Mouse (Mus musculus): ENCODE data around the gene Dbndd2. TPM values are rescaled to one million over a fixed set of nuclear protein-coding genes. Genes with fewer than 3 reads are reported as not detected.

Dbndd2 gene
- total and polyA plus RNA-seq, 3 experiments, result 5.5 to 22.3 (median 11.7) TPM

GRCm38 (mm10) chr2:164534315-164534714, 48.4 kb downstream of the Dbndd2 start:
- Histone ChIP-seq H3K36me3 (replicated peaks) (no peaks in the 10 kb centered on the region), H3K9me3 (replicated peaks) (no peaks in the 10 kb centered on the region), H3K27me3 (ENCODE audit: insufficient read depth, low read length) (peaks cover 6% of the 10 kb centered on the region; the same call in 1 of the 2 replicates), H3K4me3 (ENCODE audit: low read depth, low read length) (no peak overlapping the region), H3K4me1 (ENCODE audit: insufficient read depth, low read depth, low read length) (no peaks in the 10 kb centered on the region)
- no peak for DNase-seq (ENCODE audit: low spot score)
- TF ChIP-seq GATA1 (IDR thresholded peaks at IDR 0.05; ENCODE audit: borderline replicate concordance, low read length) (no peak), CTCF (IDR thresholded peaks at IDR 0.05; ENCODE audit: low read depth, low read length) (no peak), GATA2 (IDR thresholded peaks at IDR 0.05; ENCODE audit: borderline replicate concordance, low read depth, low read length) (no peak), POLR2AphosphoS5 (IDR thresholded peaks at IDR 0.05; ENCODE audit: insufficient replicate concordance, low read depth, low read length) (no peak), TAL1 (conservative IDR thresholded peaks at IDR 0.05; ENCODE audit: low read depth, low read length) (no peak)
- ATAC-seq (ENCODE audit: extremely low read depth, insufficient number of reproducible peaks, low FRiP score, poor library complexity, severe bottlenecking), result no peak

- H3K27me3 ChIP-seq (ENCODE audit: insufficient read depth, low read length), result peaks cover 6% of the 10 kb centered on the region; the same call in 1 of the 2 replicates
- no peaks in the 10 kb centered on the region for H3K36me3 ChIP-seq (replicated peaks)
- no peak for ATAC-seq (ENCODE audit: extremely low read depth, insufficient number of reproducible peaks, low FRiP score, poor library complexity, severe bottlenecking)
- H3K4me3 ChIP-seq (ENCODE audit: low read depth, low read length), result no peak overlapping the region
- TF ChIP-seq TAL1 (conservative IDR thresholded peaks at IDR 0.05; ENCODE audit: low read depth, low read length) (no peak), GATA1 (IDR thresholded peaks at IDR 0.05; ENCODE audit: borderline replicate concordance, low read length) (no peak), CTCF (IDR thresholded peaks at IDR 0.05; ENCODE audit: low read depth, low read length) (no peak), POLR2AphosphoS5 (IDR thresholded peaks at IDR 0.05; ENCODE audit: insufficient replicate concordance, low read depth, low read length) (no peak), GATA2 (IDR thresholded peaks at IDR 0.05; ENCODE audit: borderline replicate concordance, low read depth, low read length) (no peak)
- DNase-seq (ENCODE audit: low spot score), result no peak
- H3K4me1 ChIP-seq (ENCODE audit: insufficient read depth, low read depth, low read length), result no peaks in the 10 kb centered on the region
- H3K9me3 ChIP-seq (replicated peaks), result no peaks in the 10 kb centered on the region
Measured at GRCm38 (mm10) chr2:164537003-164537402, 51.1 kb downstream of the Dbndd2 start.

- ATAC-seq (ENCODE audit: extremely low read depth, insufficient number of reproducible peaks, low FRiP score, poor library complexity, severe bottlenecking) (no peak), DNase-seq (ENCODE audit: low spot score) (no peak)
- H3K36me3 ChIP-seq (replicated peaks), result no peaks in the 10 kb centered on the region
- no peak overlapping the region for H3K4me3 ChIP-seq (ENCODE audit: low read depth, low read length)
- no peaks in the 10 kb centered on the region for H3K4me1 ChIP-seq (ENCODE audit: insufficient read depth, low read depth, low read length)
- TF ChIP-seq GATA1 (IDR thresholded peaks at IDR 0.05; ENCODE audit: borderline replicate concordance, low read length) (no peak), GATA2 (IDR thresholded peaks at IDR 0.05; ENCODE audit: borderline replicate concordance, low read depth, low read length) (no peak), POLR2AphosphoS5 (IDR thresholded peaks at IDR 0.05; ENCODE audit: insufficient replicate concordance, low read depth, low read length) (no peak), TAL1 (conservative IDR thresholded peaks at IDR 0.05; ENCODE audit: low read depth, low read length) (no peak), CTCF (IDR thresholded peaks at IDR 0.05; ENCODE audit: low read depth, low read length) (no peak)
- no peaks in the 10 kb centered on the region for H3K9me3 ChIP-seq (replicated peaks)
- H3K27me3 ChIP-seq (ENCODE audit: insufficient read depth, low read length), result peaks cover 5% of the 10 kb centered on the region
Measured at GRCm38 (mm10) chr2:164540652-164541427, 54.9 kb downstream of the Dbndd2 start.

GRCm38 (mm10) chr2:164542132-164542531, 56.2 kb downstream of the Dbndd2 start:
- TF ChIP-seq GATA2 (IDR thresholded peaks at IDR 0.05; ENCODE audit: borderline replicate concordance, low read depth, low read length), result no peak
- no peak for TF ChIP-seq POLR2AphosphoS5 (IDR thresholded peaks at IDR 0.05; ENCODE audit: insufficient replicate concordance, low read depth, low read length)
- TF ChIP-seq CTCF (IDR thresholded peaks at IDR 0.05; ENCODE audit: low read depth, low read length), result no peak
- no peak for TF ChIP-seq TAL1 (conservative IDR thresholded peaks at IDR 0.05; ENCODE audit: low read depth, low read length)
- no peak for TF ChIP-seq GATA1 (IDR thresholded peaks at IDR 0.05; ENCODE audit: borderline replicate concordance, low read length)
- Histone ChIP-seq H3K36me3 (replicated peaks) (no peaks in the 10 kb centered on the region), H3K4me3 (ENCODE audit: low read depth, low read length) (no peak overlapping the region), H3K9me3 (replicated peaks) (no peaks in the 10 kb centered on the region), H3K27me3 (ENCODE audit: insufficient read depth, low read length) (peaks cover 2% of the 10 kb centered on the region; the same call in 1 of the 2 replicates), H3K4me1 (ENCODE audit: insufficient read depth, low read depth, low read length) (no peaks in the 10 kb centered on the region)
- DNase-seq (ENCODE audit: low spot score) (no peak), ATAC-seq (ENCODE audit: extremely low read depth, insufficient number of reproducible peaks, low FRiP score, poor library complexity, severe bottlenecking) (no peak)

GRCm38 (mm10) chr2:164542598-164542997, 56.7 kb downstream of the Dbndd2 start:
- Histone ChIP-seq H3K4me1 (ENCODE audit: insufficient read depth, low read depth, low read length) (no peaks in the 10 kb centered on the region), H3K27me3 (ENCODE audit: insufficient read depth, low read length) (peaks cover 2% of the 10 kb centered on the region; the same call in 1 of the 2 replicates)
- ATAC-seq (ENCODE audit: extremely low read depth, insufficient number of reproducible peaks, low FRiP score, poor library complexity, severe bottlenecking), result no peak

More at GRCm38 (mm10) chr2:164542598-164542997, 56.7 kb downstream of the Dbndd2 start:
- Histone ChIP-seq H3K4me3 (ENCODE audit: low read depth, low read length) (no peak overlapping the region), H3K36me3 (replicated peaks) (no peaks in the 10 kb centered on the region), H3K9me3 (replicated peaks) (no peaks in the 10 kb centered on the region)
- TF ChIP-seq CTCF (IDR thresholded peaks at IDR 0.05; ENCODE audit: low read depth, low read length) (no peak), POLR2AphosphoS5 (IDR thresholded peaks at IDR 0.05; ENCODE audit: insufficient replicate concordance, low read depth, low read length) (no peak), GATA2 (IDR thresholded peaks at IDR 0.05; ENCODE audit: borderline replicate concordance, low read depth, low read length) (no peak), GATA1 (IDR thresholded peaks at IDR 0.05; ENCODE audit: borderline replicate concordance, low read length) (no peak), TAL1 (conservative IDR thresholded peaks at IDR 0.05; ENCODE audit: low read depth, low read length) (no peak)
- no peak for DNase-seq (ENCODE audit: low spot score)

Other genes starting within 250 kb of the Dbndd2 start
Only the 20 nearest of the 27 such genes appear.
- gene Svs6, start 169.4 kb upstream of the Dbndd2 start, total RNA-seq (2014; fragmentation: Nextera tagmentation), result not detected in 2 replicates
- not detected in 2 replicates for gene Svs6, start 169.4 kb upstream of the Dbndd2 start, total RNA-seq (2017)
- not detected in 2 replicates for gene Svs6, start 169.4 kb upstream of the Dbndd2 start, polyA plus RNA-seq (2012)
- gene Svs5, start 153.4 kb upstream of the Dbndd2 start, total RNA-seq (2014; fragmentation: Nextera tagmentation), result not detected in 2 replicates
- not detected in 2 replicates for gene Svs5, start 153.4 kb upstream of the Dbndd2 start, total RNA-seq (2017)
- not detected in 2 replicates for gene Svs5, start 153.4 kb upstream of the Dbndd2 start, polyA plus RNA-seq (2012)
- not detected in 2 replicates for gene Slpi, start 97.0 kb upstream of the Dbndd2 start, total RNA-seq (2014; fragmentation: Nextera tagmentation)
- not detected in 2 replicates for gene Slpi, start 97.0 kb upstream of the Dbndd2 start, total RNA-seq (2017)
- gene Slpi, start 97.0 kb upstream of the Dbndd2 start, polyA plus RNA-seq (2012), result not detected in 2 replicates
- not detected in 2 replicates for gene Rbpjl, start 83.0 kb upstream of the Dbndd2 start, total RNA-seq (2014; fragmentation: Nextera tagmentation)
- gene Rbpjl, start 83.0 kb upstream of the Dbndd2 start, total RNA-seq (2017), result 0.11 TPM in 1 of 2 replicates, not detected in the other
- gene Rbpjl, start 83.0 kb upstream of the Dbndd2 start, polyA plus RNA-seq (2012), result not detected in 2 replicates
- gene Matn4, start 80.9 kb upstream of the Dbndd2 start, total RNA-seq (2014; fragmentation: Nextera tagmentation), result not detected in 2 replicates
- under 0.01 and 0.06 TPM in 2 replicates for gene Matn4, start 80.9 kb upstream of the Dbndd2 start, total RNA-seq (2017)
- gene Matn4, start 80.9 kb upstream of the Dbndd2 start, polyA plus RNA-seq (2012), result not detected in 2 replicates
- not detected in 2 replicates for gene Sdc4, start 42.2 kb upstream of the Dbndd2 start, total RNA-seq (2014; fragmentation: Nextera tagmentation)
- 0.11 TPM in 1 of 2 replicates, not detected in the other for gene Sdc4, start 42.2 kb upstream of the Dbndd2 start, total RNA-seq (2017)
- gene Sdc4, start 42.2 kb upstream of the Dbndd2 start, polyA plus RNA-seq (2012), result not detected in 2 replicates
- gene Sys1, start 29.1 kb upstream of the Dbndd2 start, total RNA-seq (2014; fragmentation: Nextera tagmentation), result 35.8 and 37.0 TPM in 2 replicates
- gene Sys1, start 29.1 kb upstream of the Dbndd2 start, total RNA-seq (2017), result 50.6 and 75.5 TPM in 2 replicates
- 122 and 142 TPM in 2 replicates for gene Sys1, start 29.1 kb upstream of the Dbndd2 start, polyA plus RNA-seq (2012)
- not detected in 2 replicates for gene Gm20458, start 25.1 kb upstream of the Dbndd2 start, total RNA-seq (2014; fragmentation: Nextera tagmentation)
- gene Gm20458, start 25.1 kb upstream of the Dbndd2 start, total RNA-seq (2017), result 13.4 and 13.5 TPM in 2 replicates
- 4.6 and 5.5 TPM in 2 replicates for gene Gm20458, start 25.1 kb upstream of the Dbndd2 start, polyA plus RNA-seq (2012)
- gene Trp53tg5, start 12.4 kb upstream of the Dbndd2 start, total RNA-seq (2014; fragmentation: Nextera tagmentation), result not detected in 2 replicates
- 0.29 TPM in 1 of 2 replicates, not detected in the other for gene Trp53tg5, start 12.4 kb upstream of the Dbndd2 start, total RNA-seq (2017)
- not detected in 2 replicates for gene Trp53tg5, start 12.4 kb upstream of the Dbndd2 start, polyA plus RNA-seq (2012)
- 68.5 and 84.3 TPM in 2 replicates for gene Pigt, start 11.4 kb downstream of the Dbndd2 start, total RNA-seq (2014; fragmentation: Nextera tagmentation)
- gene Pigt, start 11.4 kb downstream of the Dbndd2 start, total RNA-seq (2017), result 22.9 and 23.2 TPM in 2 replicates
- gene Pigt, start 11.4 kb downstream of the Dbndd2 start, polyA plus RNA-seq (2012), result 81.0 and 94.4 TPM in 2 replicates
- not detected in 2 replicates for gene Wfdc2, start 76.3 kb downstream of the Dbndd2 start, total RNA-seq (2014; fragmentation: Nextera tagmentation)
- not detected in 2 replicates for gene Wfdc2, start 76.3 kb downstream of the Dbndd2 start, total RNA-seq (2017)
- gene Wfdc2, start 76.3 kb downstream of the Dbndd2 start, polyA plus RNA-seq (2012), result not detected in 2 replicates
- not detected in 2 replicates for gene Spint3, start 87.4 kb downstream of the Dbndd2 start, total RNA-seq (2014; fragmentation: Nextera tagmentation)
- gene Spint3, start 87.4 kb downstream of the Dbndd2 start, total RNA-seq (2017), result not detected in 2 replicates
- gene Spint3, start 87.4 kb downstream of the Dbndd2 start, polyA plus RNA-seq (2012), result not detected in 2 replicates
- not detected in 2 replicates for gene Wfdc6a, start 99.3 kb downstream of the Dbndd2 start, total RNA-seq (2014; fragmentation: Nextera tagmentation)
- gene Wfdc6a, start 99.3 kb downstream of the Dbndd2 start, total RNA-seq (2017), result not detected in 2 replicates
- not detected in 2 replicates for gene Wfdc6a, start 99.3 kb downstream of the Dbndd2 start, polyA plus RNA-seq (2012)
- not detected in 2 replicates for gene Eppin, start 107.5 kb downstream of the Dbndd2 start, total RNA-seq (2014; fragmentation: Nextera tagmentation)
- gene Eppin, start 107.5 kb downstream of the Dbndd2 start, total RNA-seq (2017), result not detected in 2 replicates
- not detected in 2 replicates for gene Eppin, start 107.5 kb downstream of the Dbndd2 start, polyA plus RNA-seq (2012)
- not detected in 2 replicates for gene Wfdc6b, start 127.4 kb downstream of the Dbndd2 start, total RNA-seq (2014; fragmentation: Nextera tagmentation)
- gene Wfdc6b, start 127.4 kb downstream of the Dbndd2 start, total RNA-seq (2017), result not detected in 2 replicates
- not detected in 2 replicates for gene Wfdc6b, start 127.4 kb downstream of the Dbndd2 start, polyA plus RNA-seq (2012)
- gene Wfdc8, start 127.5 kb downstream of the Dbndd2 start, total RNA-seq (2014; fragmentation: Nextera tagmentation), result not detected in 2 replicates
- gene Wfdc8, start 127.5 kb downstream of the Dbndd2 start, total RNA-seq (2017), result not detected in 2 replicates
- not detected in 2 replicates for gene Wfdc8, start 127.5 kb downstream of the Dbndd2 start, polyA plus RNA-seq (2012)
- not detected in 2 replicates for gene Wfdc16, start 152.7 kb downstream of the Dbndd2 start, total RNA-seq (2014; fragmentation: Nextera tagmentation)
- gene Wfdc16, start 152.7 kb downstream of the Dbndd2 start, total RNA-seq (2017), result 0.17 TPM in 1 of 2 replicates, not detected in the other
- not detected in 2 replicates for gene Wfdc16, start 152.7 kb downstream of the Dbndd2 start, polyA plus RNA-seq (2012)
- gene Wfdc10, start 169.9 kb downstream of the Dbndd2 start, total RNA-seq (2014; fragmentation: Nextera tagmentation), result not detected in 2 replicates
- 0.64 TPM in 1 of 2 replicates, not detected in the other for gene Wfdc10, start 169.9 kb downstream of the Dbndd2 start, total RNA-seq (2017)
- not detected in 2 replicates for gene Wfdc10, start 169.9 kb downstream of the Dbndd2 start, polyA plus RNA-seq (2012)
- gene Wfdc9, start 170.5 kb downstream of the Dbndd2 start, total RNA-seq (2014; fragmentation: Nextera tagmentation), result not detected in 2 replicates
- not detected in 2 replicates for gene Wfdc9, start 170.5 kb downstream of the Dbndd2 start, total RNA-seq (2017)
- not detected in 2 replicates for gene Wfdc9, start 170.5 kb downstream of the Dbndd2 start, polyA plus RNA-seq (2012)
- not detected in 2 replicates for gene Wfdc11, start 188.0 kb downstream of the Dbndd2 start, total RNA-seq (2014; fragmentation: Nextera tagmentation)
- gene Wfdc11, start 188.0 kb downstream of the Dbndd2 start, total RNA-seq (2017), result not detected in 2 replicates
- gene Wfdc11, start 188.0 kb downstream of the Dbndd2 start, polyA plus RNA-seq (2012), result not detected in 2 replicates

Data from G1E (cell line).